Mouse (Mus musculus): ENCODE measurements around the gene Gm20388.

- TF ChIP-seq CTCF (IDR thresholded peaks at IDR 0.05; ENCODE audit: insufficient read depth, low read depth, low read length) (no peak), POLR2A (IDR thresholded peaks at IDR 0.05; ENCODE audit: insufficient read depth, low read depth, low read length) (no peak)
Observed at GRCm38 (mm10) chr8:120560535-120560934, 649.9 kb downstream of the Gm20388 start.

Data from olfactory bulb, adult 2 months (tissue).